Mouse (Mus musculus): ENCODE measurements around the gene Gimap5. TPM values are rescaled to one million over a fixed set of nuclear protein-coding genes. Genes with fewer than 3 reads are reported as not detected.

Gene Gimap5
- total RNA-seq, 2 experiments from 2014 or later = 2.6 to 4.4 TPM

GRCm38 (mm10) chr6:48738961-48739779, 6.8 kb upstream of the Gimap5 start, which contains the start of gene Gimap1:
Gene Gimap1, plus strand, starts transcription at chr6:48739054.
- ATAC-seq (replicated peaks; ENCODE audit: low FRiP score, poor library complexity, severe bottlenecking) = no peak

- no peak for ATAC-seq (replicated peaks; ENCODE audit: low FRiP score, poor library complexity, severe bottlenecking)
Observed at GRCm38 (mm10) chr6:48739780-48740055, 6.3 kb upstream of the Gimap5 start.

DNA sequence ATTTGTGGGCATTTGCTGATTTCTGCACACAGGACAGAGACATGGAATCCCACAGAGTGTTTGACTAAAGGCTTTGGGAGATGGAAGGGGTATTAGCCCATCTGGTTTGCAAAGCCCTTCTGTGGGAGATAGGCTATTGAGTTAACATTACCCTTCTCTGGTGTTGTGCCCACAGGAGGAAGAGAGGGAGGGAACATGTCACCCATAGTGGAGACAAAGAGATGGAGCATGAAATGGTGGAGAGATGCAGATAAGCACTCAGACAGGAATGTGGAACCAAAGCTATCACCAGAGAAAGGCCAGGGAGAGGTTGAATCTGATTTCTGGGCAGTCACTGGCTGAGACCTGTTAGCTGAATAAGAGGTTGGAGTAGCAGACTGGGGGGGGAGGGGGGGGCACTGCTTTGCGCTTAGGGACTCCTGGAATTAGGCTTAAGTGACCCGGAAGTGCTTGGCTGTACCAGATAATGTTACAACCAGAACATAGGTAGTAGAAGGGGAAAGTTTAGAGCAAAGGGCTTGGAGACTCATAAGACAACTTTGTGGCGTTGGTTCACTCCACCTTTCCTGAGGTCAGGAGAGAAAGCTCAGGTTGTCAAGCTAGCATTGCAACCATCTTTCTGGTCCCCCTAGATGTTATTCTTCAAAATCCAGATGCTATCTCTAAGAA, 5.4 kb upstream of the Gimap5 start:
- ATAC-seq (replicated peaks; ENCODE audit: low FRiP score, poor library complexity, severe bottlenecking) = no peak

- ATAC-seq (replicated peaks; ENCODE audit: low FRiP score, poor library complexity, severe bottlenecking) = no peak
Observed at GRCm38 (mm10) chr6:48741273-48741672, 4.7 kb upstream of the Gimap5 start.

DNA sequence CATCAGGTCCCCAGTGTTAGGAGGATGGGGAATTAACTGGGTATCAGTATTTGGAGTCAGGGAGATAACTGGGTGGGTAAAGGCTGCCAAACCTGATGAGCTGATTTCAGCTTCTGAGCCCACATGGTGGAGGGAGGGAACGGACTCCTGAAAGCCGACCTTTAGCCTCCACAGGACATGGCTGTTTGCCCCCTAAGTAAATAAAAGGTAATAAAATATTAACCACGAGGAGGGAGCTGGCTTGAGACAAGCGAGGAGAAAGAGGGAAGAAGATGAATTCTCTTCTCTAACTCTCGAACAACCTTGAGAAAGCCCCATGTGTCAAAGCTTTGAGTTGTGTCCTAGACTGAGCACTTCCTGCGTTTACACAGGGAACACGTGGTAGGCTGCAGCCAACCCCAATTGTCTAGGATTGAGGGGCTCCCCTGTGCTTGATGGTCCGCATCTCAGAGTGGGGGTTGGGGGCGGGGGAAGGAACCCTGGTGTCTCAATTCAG, 4.2 kb upstream of the Gimap5 start:
- ATAC-seq (replicated peaks; ENCODE audit: low FRiP score, poor library complexity, severe bottlenecking) = no peak

DNA sequence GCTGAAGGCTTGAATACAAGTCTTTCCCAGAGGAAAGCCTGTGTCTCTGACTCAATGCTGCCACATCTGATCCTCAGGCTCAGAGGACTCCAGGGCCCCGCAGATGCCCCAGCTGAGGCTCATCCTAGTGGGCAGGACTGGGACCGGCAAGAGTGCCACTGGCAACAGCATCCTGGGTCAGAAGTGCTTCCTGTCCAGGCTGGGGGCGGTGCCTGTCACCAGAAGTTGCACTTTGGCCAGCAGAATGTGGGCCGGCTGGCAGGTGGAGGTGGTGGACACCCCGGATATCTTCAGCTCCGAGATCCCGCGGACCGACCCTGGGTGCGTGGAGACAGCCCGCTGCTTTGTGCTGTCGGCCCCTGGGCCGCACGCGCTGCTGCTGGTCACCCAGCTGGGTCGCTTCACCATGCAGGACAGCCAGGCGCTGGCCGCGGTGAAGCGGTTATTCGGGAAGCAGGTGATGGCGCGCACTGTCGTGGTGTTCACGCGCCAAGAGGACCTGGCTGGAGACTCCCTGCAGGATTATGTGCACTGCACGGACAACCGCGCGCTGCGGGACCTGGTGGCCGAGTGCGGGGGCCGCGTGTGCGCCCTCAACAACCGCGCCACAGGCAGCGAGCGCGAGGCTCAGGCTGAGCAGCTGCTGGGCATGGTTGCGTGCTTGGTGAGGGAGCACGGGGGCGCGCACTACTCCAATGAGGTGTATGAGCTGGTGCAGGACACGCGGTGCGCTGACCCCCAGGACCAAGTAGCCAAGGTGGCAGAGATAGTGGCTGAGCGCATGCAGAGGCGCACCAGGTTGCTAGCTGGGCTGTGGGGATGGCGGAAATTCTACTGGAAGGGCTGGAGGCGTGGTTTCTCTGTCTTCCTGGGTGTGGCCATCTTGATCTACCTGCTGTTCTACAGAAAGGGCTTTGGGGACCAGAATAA, 3.3 kb upstream of the Gimap5 start:
- no peak for ATAC-seq (replicated peaks; ENCODE audit: low FRiP score, poor library complexity, severe bottlenecking)

DNA sequence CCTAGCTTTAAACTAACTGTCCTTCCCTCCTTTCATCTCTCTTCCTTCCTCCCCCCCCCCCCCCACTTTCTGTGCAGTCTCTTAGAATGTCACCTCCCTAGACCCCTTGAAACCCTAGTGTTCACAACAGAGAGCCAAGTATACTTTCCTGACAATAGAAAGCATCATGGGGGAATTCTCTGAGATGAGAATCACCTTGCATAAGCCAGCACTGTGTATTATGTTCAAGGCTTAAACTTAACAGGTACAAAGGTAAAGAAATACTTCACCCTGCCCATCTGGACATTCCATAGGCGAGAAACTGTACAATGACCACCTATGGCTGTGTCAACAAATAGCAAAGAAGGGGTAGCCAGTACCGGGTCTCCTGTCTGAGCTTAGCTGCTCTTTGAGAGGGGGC, 507 bp upstream of the Gimap5 start:
- ATAC-seq (replicated peaks; ENCODE audit: low FRiP score, poor library complexity, severe bottlenecking) = no peak

GRCm38 (mm10) chr6:48747091-48747966, 1.3 kb downstream of the Gimap5 start:
- no peak for ATAC-seq (replicated peaks; ENCODE audit: low FRiP score, poor library complexity, severe bottlenecking)

GRCm38 (mm10) chr6:48763567-48764270, 17.7 kb downstream of the Gimap5 start:
- no peak for ATAC-seq (replicated peaks; ENCODE audit: low FRiP score, poor library complexity, severe bottlenecking)

DNA sequence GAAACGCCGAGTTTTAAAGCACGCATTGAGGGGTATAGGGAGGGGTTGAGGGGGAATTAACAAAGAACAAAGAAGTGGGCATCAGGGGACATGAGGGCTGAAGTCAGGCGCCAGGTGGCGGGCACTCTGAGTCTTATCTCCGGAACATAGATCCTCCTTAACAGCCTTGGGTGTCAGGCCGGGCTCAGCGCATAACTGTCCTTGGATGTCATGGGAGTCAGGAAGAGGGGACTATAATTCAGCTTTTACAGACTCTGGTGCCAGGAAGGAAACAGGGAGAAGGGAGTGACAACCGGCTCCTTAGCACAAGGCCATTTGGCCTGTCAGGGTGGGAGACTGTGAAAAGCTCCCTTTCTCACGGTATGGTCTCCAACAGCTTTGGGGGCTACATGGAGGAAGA, 18.5 kb downstream of the Gimap5 start:
- no peak for ATAC-seq (replicated peaks; ENCODE audit: low FRiP score, poor library complexity, severe bottlenecking)

GRCm38 (mm10) chr6:48768178-48768869, 22.3 kb downstream of the Gimap5 start:
- no peak for ATAC-seq (replicated peaks; ENCODE audit: low FRiP score, poor library complexity, severe bottlenecking)

DNA sequence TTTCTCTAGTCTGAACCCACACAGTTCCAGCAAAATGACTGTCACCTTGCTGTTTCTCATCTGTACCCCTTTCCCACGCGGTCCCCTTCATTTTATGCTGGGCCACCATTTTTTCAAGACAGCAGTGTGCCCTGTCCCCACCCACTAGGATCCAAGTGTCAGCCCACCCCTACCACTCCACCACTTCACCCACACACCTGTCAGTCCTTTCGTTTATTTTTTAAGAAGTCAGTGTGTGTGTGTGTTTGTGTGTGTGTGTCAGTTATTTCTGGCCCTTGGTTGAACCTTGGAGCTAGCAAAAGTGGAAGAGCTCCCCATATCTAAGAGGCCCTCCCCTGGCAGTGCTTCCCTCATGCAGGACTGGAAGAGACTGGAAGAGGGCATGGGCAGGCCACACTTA, 22.9 kb downstream of the Gimap5 start:
- ATAC-seq (replicated peaks; ENCODE audit: low FRiP score, poor library complexity, severe bottlenecking) = no peak

DNA sequence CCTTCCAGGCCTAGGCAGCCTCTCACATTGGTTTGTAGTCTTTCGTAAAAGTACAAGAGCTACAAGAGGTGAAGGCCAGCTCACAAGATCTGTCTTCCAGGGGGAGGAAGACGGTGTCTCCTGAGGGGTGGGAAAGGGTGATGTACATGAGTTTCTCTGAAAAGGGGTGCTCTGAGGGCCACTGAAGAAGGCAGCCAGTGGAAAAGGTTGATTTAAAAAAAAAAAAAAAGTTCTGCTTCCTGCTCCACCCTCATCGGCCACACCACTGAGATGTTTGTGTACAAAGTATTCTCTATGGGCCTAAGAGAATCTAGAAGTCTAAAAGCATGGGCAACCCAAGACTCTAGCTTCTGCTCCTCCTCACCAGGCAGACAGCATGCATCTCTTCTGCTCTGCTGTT, 24.7 kb downstream of the Gimap5 start, which contains the start of gene Gimap3:
TSS of gene Gimap3 (minus strand) at position 156 of the 400 bp plus-strand sequence.
- no peak for ATAC-seq (replicated peaks; ENCODE audit: low FRiP score, poor library complexity, severe bottlenecking)

- no peak for ATAC-seq (replicated peaks; ENCODE audit: low FRiP score, poor library complexity, severe bottlenecking)
Observed at GRCm38 (mm10) chr6:48772030-48772429, 26.0 kb downstream of the Gimap5 start.

GRCm38 (mm10) chr6:48784406-48784805, 38.4 kb downstream of the Gimap5 start:
- ATAC-seq (replicated peaks; ENCODE audit: low FRiP score, poor library complexity, severe bottlenecking) = no peak

DNA sequence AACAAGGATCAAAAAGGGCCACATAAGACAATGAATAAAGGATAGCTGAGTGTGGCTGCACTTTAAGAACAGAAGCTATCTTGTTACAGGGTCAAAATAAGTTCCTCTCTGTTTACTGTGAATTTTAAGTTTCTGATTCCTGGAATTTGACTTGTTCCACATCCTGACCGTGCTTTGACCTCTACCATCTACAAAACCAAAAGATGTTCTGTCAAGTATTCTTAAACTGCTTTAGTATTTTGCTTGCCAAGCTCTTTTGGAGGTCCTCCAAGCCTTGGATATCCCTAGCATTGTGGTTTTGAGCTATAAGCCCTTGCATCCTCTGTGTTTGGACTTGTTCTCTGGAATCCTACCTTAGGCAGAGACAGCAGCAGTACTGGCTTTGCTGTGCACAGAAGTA, 39.2 kb downstream of the Gimap5 start:
- ATAC-seq (replicated peaks; ENCODE audit: low FRiP score, poor library complexity, severe bottlenecking) = no peak

DNA sequence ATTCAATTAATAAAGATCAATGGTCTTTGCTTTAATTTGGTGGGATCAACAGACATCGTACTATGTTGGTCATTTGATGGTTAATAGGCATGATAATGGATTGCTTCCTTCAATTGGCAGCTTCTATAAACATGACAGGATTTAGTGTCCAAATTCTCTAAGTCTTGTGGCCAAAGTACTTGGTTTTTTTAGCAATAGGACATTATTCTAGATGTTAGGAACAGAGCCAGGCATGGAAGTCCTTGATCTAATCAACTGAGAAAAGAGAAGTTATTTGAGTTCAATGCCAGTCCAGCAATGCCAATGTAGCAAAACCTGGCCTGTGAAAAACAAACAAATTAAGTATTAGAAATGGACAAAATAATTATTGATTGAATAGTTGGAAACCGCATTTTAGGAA, 39.6 kb downstream of the Gimap5 start:
- ATAC-seq (replicated peaks; ENCODE audit: low FRiP score, poor library complexity, severe bottlenecking) = no peak

DNA sequence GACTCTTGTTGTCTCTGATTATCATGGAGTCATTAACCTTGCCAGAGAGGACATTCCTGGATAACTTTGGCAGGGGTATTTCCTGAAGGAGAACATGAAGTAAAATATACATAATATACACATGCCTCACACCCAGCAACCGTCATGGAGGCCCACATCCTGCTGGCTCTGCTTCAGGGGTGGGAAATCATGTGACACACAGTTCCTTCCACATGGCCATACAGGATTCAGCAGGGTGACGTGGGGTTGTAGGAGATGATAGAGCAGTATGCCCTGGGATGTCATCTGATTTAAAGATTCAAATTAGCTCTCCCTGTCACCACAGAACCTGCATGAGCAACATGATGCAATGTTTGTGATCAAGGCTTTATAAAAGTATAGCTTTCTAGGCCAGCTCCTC, 41.9 kb downstream of the Gimap5 start:
- ATAC-seq (replicated peaks; ENCODE audit: low FRiP score, poor library complexity, severe bottlenecking) = no peak

All from erythroblast, adult 5-6 weeks (primary cell).